Mouse (Mus musculus) CH12.LX (cell line): ENCODE measurements at regions not wholly inside any gene's neighbourhood (a gene's known extent, or its start where the extent isn't known, plus 50 kb on each side); places are given as distances from the start of the nearest gene placed in this dataset.

Experiments
- DNase-seq: peaks from one replicate; pipeline ENCODE4 v3.0.0-alpha.2; 2013; ENCODE audit errors: extremely low read depth
- H3K27ac ChIP-seq: 2 replicates; pipeline ENCODE4 v1.5.1; 2012; ENCODE audit warnings: low read depth, mild to moderate bottlenecking, control low read depth, moderate library complexity; ENCODE audit not compliant: insufficient read depth
- H3K27me3 ChIP-seq: replicated peaks from 2 replicates; pipeline ENCODE3; 2012; ENCODE audit warnings: inconsistent platforms
- H3K36me3 ChIP-seq, 2 experiments: replicated peaks in 1 of 2; 2 replicates each; pipeline versions ENCODE3 to v1.6.1; 2012; ENCODE audit warnings: inconsistent platforms in 1 of 2, low read length in 1 of 2, mild to moderate bottlenecking in 1 of 2, mixed read lengths in 1 of 2, moderate library complexity in 1 of 2; ENCODE audit not compliant: control insufficient read depth in 1 of 2, insufficient read depth in 1 of 2
- H3K4me1 ChIP-seq, 2 experiments: 2 replicates each; pipeline ENCODE4 v1.6.1; 2012; ENCODE audit warnings: inconsistent platforms in 1 of 2, moderate library complexity in 1 of 2; ENCODE audit not compliant: insufficient read depth in 2 of 2, control insufficient read depth in 1 of 2
- H3K4me2 ChIP-seq: 2 replicates; pipeline ENCODE4 v1.6.1; 2012; ENCODE audit warnings: low read depth, mild to moderate bottlenecking, control low read depth; ENCODE audit not compliant: poor library complexity, insufficient read depth, severe bottlenecking
- H3K4me3 ChIP-seq, 3 experiments: fragments of 150-350 bp in 1 of 3; sonication (generic) in 1 of 3; replicated peaks in 1 of 3; 2 replicates each; pipeline versions ENCODE3 to v1.5.1; 2011 to 2012; ENCODE audit warnings: low read depth in 2 of 3, low read length in 2 of 3, mild to moderate bottlenecking in 2 of 3, moderate library complexity in 2 of 3, control low read depth in 1 of 3, improper control_type of control experiment in 1 of 3, inconsistent platforms in 1 of 3, mixed read lengths in 1 of 3; ENCODE audit not compliant: poor library complexity in 1 of 3
- H3K79me2 ChIP-seq: replicated peaks from 2 replicates; pipeline ENCODE4 v1.6.1; 2012; ENCODE audit warnings: mild to moderate bottlenecking, moderate library complexity; ENCODE audit not compliant: control insufficient read depth, poor library complexity, insufficient read depth, severe bottlenecking; ENCODE audit errors: extremely low read depth
- H3K9ac ChIP-seq: 2 replicates; pipeline ENCODE4 v1.6.1; 2012; ENCODE audit warnings: low read depth, mild to moderate bottlenecking, control low read depth, moderate library complexity; ENCODE audit not compliant: insufficient read depth
- H3K9me3 ChIP-seq: replicated peaks from 2 replicates; pipeline ENCODE3; 2012; ENCODE audit warnings: low read length, inconsistent platforms, mixed read lengths
- BHLHE40 ChIP-seq: IDR thresholded peaks from 2 replicates; pipeline ENCODE4 v1.6.1; 2011; ENCODE audit warnings: mild to moderate bottlenecking, low read depth, low read length, improper control_type of control experiment
- CTCF ChIP-seq, 2 experiments: IDR thresholded peaks in 1 of 2; conservative IDR thresholded peaks in 1 of 2; 2 replicates each; pipeline ENCODE4 v1.5.1; 2011 to 2012; ENCODE audit warnings: low read depth in 2 of 2, low read length in 2 of 2, improper control_type of control experiment in 1 of 2, inconsistent platforms in 1 of 2, mild to moderate bottlenecking in 1 of 2, moderate library complexity in 1 of 2
- ELF1 ChIP-seq: IDR thresholded peaks from 2 replicates; pipeline ENCODE4 v1.6.1; 2014; ENCODE audit warnings: low read depth, mild to moderate bottlenecking, inconsistent platforms, low read length, improper control_type of control experiment
- EP300 ChIP-seq: IDR thresholded peaks from 2 replicates; pipeline ENCODE4 v1.6.1; 2011; ENCODE audit warnings: low read length, improper control_type of control experiment
- ETS1 ChIP-seq: conservative IDR thresholded peaks from 2 replicates; pipeline ENCODE4 v1.6.1; 2012; ENCODE audit warnings: low read depth, mild to moderate bottlenecking, inconsistent platforms, low read length, improper control_type of control experiment, moderate library complexity
- GABPA ChIP-seq: IDR thresholded peaks from 2 replicates; pipeline ENCODE4 v1.6.1; 2012; ENCODE audit warnings: low read depth, low read length, improper control_type of control experiment, inconsistent platforms; ENCODE audit not compliant: insufficient replicate concordance
- HCFC1 ChIP-seq: IDR thresholded peaks from 2 replicates; pipeline ENCODE4 v1.6.1; 2012; ENCODE audit warnings: low read depth, mild to moderate bottlenecking, inconsistent platforms, low read length, improper control_type of control experiment
- JUND ChIP-seq: conservative IDR thresholded peaks from 2 replicates; pipeline ENCODE4 v1.6.1; 2011; ENCODE audit warnings: low read depth, low read length, improper control_type of control experiment
- KAT2A ChIP-seq: IDR thresholded peaks from 2 replicates; pipeline ENCODE4 v1.6.1; 2012; ENCODE audit warnings: low read length, improper control_type of control experiment, inconsistent platforms; ENCODE audit not compliant: insufficient replicate concordance
- MAFK ChIP-seq: IDR thresholded peaks from 2 replicates; pipeline ENCODE4 v1.6.1; 2011; ENCODE audit warnings: low read length, improper control_type of control experiment; ENCODE audit not compliant: insufficient replicate concordance
- MAX ChIP-seq: IDR thresholded peaks from 2 replicates; pipeline ENCODE4 v1.6.1; 2011; ENCODE audit warnings: low read length, improper control_type of control experiment
- MAZ ChIP-seq: IDR thresholded peaks from 2 replicates; pipeline ENCODE4 v1.6.1; 2012; ENCODE audit warnings: low read depth, mild to moderate bottlenecking, inconsistent platforms, low read length, improper control_type of control experiment, moderate library complexity
- MEF2A ChIP-seq: IDR thresholded peaks from 2 replicates; pipeline ENCODE4 v1.6.1; 2014; ENCODE audit warnings: low read depth, mild to moderate bottlenecking, inconsistent platforms, low read length, improper control_type of control experiment, borderline replicate concordance
- MYC ChIP-seq: IDR thresholded peaks from 2 replicates; pipeline ENCODE4 v1.6.1; 2011; ENCODE audit warnings: low read depth, mild to moderate bottlenecking, improper control_type of control experiment, low read length
- PAX5 ChIP-seq: IDR thresholded peaks from 2 replicates; pipeline ENCODE4 v1.6.1; 2012; ENCODE audit warnings: low read length, inconsistent platforms, mixed read lengths
- POLR2A ChIP-seq: IDR thresholded peaks from 2 replicates; pipeline ENCODE4 v1.6.1; 2011; ENCODE audit warnings: low read depth, mild to moderate bottlenecking, improper control_type of control experiment, low read length
- RAD21 ChIP-seq: IDR thresholded peaks from 2 replicates; pipeline ENCODE4 v1.6.1; 2011; ENCODE audit warnings: low read depth, mild to moderate bottlenecking, low read length, improper control_type of control experiment, moderate library complexity
- RCOR1 ChIP-seq: conservative IDR thresholded peaks from 2 replicates; pipeline ENCODE4 v1.6.1; 2012; ENCODE audit warnings: low read depth, mild to moderate bottlenecking, inconsistent platforms, low read length, improper control_type of control experiment
- SMC3 ChIP-seq: IDR thresholded peaks from 2 replicates; pipeline ENCODE4 v1.6.1; 2011; ENCODE audit warnings: low read depth, low read length, improper control_type of control experiment
- TCF12 ChIP-seq: IDR thresholded peaks from 2 replicates; pipeline ENCODE4 v1.6.1; 2014; ENCODE audit warnings: low read depth, mild to moderate bottlenecking, inconsistent platforms, low read length, improper control_type of control experiment
- UBTF ChIP-seq: IDR thresholded peaks from 2 replicates; pipeline ENCODE4 v1.6.1; 2012; ENCODE audit warnings: low read depth, mild to moderate bottlenecking, inconsistent platforms, low read length, improper control_type of control experiment, moderate library complexity
- ZKSCAN1 ChIP-seq: IDR thresholded peaks from 2 replicates; pipeline ENCODE4 v1.6.1; 2012; ENCODE audit warnings: low read depth, inconsistent platforms, low read length, improper control_type of control experiment, borderline replicate concordance
- ZNF384 ChIP-seq: IDR thresholded peaks from 2 replicates; pipeline ENCODE4 v1.6.1; 2012; ENCODE audit warnings: low read depth, low read length, improper control_type of control experiment, inconsistent platforms
- dilution Hi-C: fragments of 300-500 bp; cut with MboI; formaldehyde crosslinking; loops from 2 replicates; pipeline ENCODE4 v1.14.3; 2020; ENCODE audit warnings: low sequenced_read_pairs; ENCODE audit not compliant: extremely low pct_unique_long_range_greater_than_20kb, extremely low pct_ligation_motif_present
- in situ Hi-C: fragments of 300-500 bp; cut with MboI; formaldehyde crosslinking; loops from 3 replicates; pipeline ENCODE4 v1.14.3; 2019; ENCODE audit warnings: low sequenced_read_pairs, low pct_ligation_motif_present, low pct_unique_long_range_greater_than_20kb, mixed read lengths

GRCm38 (mm10) chr3:3001639-3002038, 2749.0 kb upstream of the Gm8797 start:
- DNase-seq = no peak
- in situ Hi-C loops = no loop called here
- H3K4me3 ChIP-seq = no peak overlapping the region
- H3K9me3 ChIP-seq = peaks cover 11% of the 10 kb centered on the region
- TF ChIP-seq CTCF (conservative IDR thresholded peaks at IDR 0.05 in 1 of 2, IDR thresholded peaks at IDR 0.05 in 1 of 2; ENCODE audit: low read depth in 2 of 2, low read length in 2 of 2) (0 out of 4 replicates have a peak, but pooled peaks of 1 of the 2 experiments have one; percentile 7), SMC3 (no peak)
- no peaks in the 10 kb centered on the region for H3K27me3 ChIP-seq
- no peak overlapping the region for H3K9ac ChIP-seq
- H3K4me1 ChIP-seq = no peaks in the 10 kb centered on the region; a peak in 1 of 4 replicates
- no peaks in the 10 kb centered on the region for H3K36me3 ChIP-seq
- H3K27ac ChIP-seq = no peak overlapping the region
- no peak overlapping the region for H3K4me2 ChIP-seq
- H3K79me2 ChIP-seq = no peaks in the 10 kb centered on the region
- dilution Hi-C loops = no loop called here

- dilution Hi-C loops = no loop called here
- Histone ChIP-seq H3K27me3 (no peaks in the 10 kb centered on the region), H3K4me3 (no peak overlapping the region), H3K79me2 (no peaks in the 10 kb centered on the region), H3K4me1 (no peaks in the 10 kb centered on the region; a peak in 1 of 4 replicates), H3K4me2 (no peak overlapping the region), H3K9ac (no peak overlapping the region), H3K27ac (no peak overlapping the region), H3K9me3 (peaks cover 15% of the 10 kb centered on the region), H3K36me3 (no peaks in the 10 kb centered on the region)
- DNase-seq = no peak
- in situ Hi-C loops = no loop called here
- no peak for TF ChIP-seq CTCF (conservative IDR thresholded peaks at IDR 0.05 in 1 of 2, IDR thresholded peaks at IDR 0.05 in 1 of 2; ENCODE audit: low read depth in 2 of 2, low read length in 2 of 2)
- no peak for TF ChIP-seq BHLHE40
- no peak for TF ChIP-seq ZKSCAN1
- no peak for TF ChIP-seq ZNF384
- TF ChIP-seq MAX = no peak
- no peak for TF ChIP-seq JUND
- TF ChIP-seq SMC3 = no peak
- no peak for TF ChIP-seq MEF2A
- TF ChIP-seq HCFC1 = no peak
- TF ChIP-seq TCF12 = no peak
- no peak for TF ChIP-seq KAT2A
- no peak for TF ChIP-seq EP300
- no peak for TF ChIP-seq POLR2A
- no peak for TF ChIP-seq MYC
- TF ChIP-seq UBTF = no peak
Measured at GRCm38 (mm10) chr3:3003425-3003824, 2747.2 kb upstream of the Gm8797 start.

- H3K27ac ChIP-seq = no peak overlapping the region
- no peak overlapping the region for H3K4me2 ChIP-seq
- H3K79me2 ChIP-seq = no peaks in the 10 kb centered on the region
- no peaks in the 10 kb centered on the region for H3K36me3 ChIP-seq
- in situ Hi-C loops = no loop called here
- dilution Hi-C loops = no loop called here
- no peak overlapping the region for H3K9ac ChIP-seq
- no peak for TF ChIP-seq MAFK
- no peak for TF ChIP-seq RCOR1
- TF ChIP-seq GABPA = no peak
- no peak for TF ChIP-seq RAD21
- TF ChIP-seq ETS1 = no peak
- no peak for TF ChIP-seq EP300
- TF ChIP-seq MAZ = no peak
- no peak for TF ChIP-seq KAT2A
- TF ChIP-seq PAX5 = no peak
- TF ChIP-seq MAX = no peak
- no peak for TF ChIP-seq ELF1
- H3K9me3 ChIP-seq = peaks cover 40% of the 10 kb centered on the region
- DNase-seq = no peak
- H3K4me1 ChIP-seq = no peaks in the 10 kb centered on the region; a peak in 1 of 4 replicates
- H3K4me3 ChIP-seq = no peak overlapping the region
- no peaks in the 10 kb centered on the region for H3K27me3 ChIP-seq
Measured at GRCm38 (mm10) chr3:3011111-3011510, 2739.5 kb upstream of the Gm8797 start.
